Mouse (Mus musculus): Measurements from ENCODE around the gene Smco4. TPM values are rescaled to one million over a fixed set of nuclear protein-coding genes. Genes with fewer than 3 reads are reported as not detected.
"Not testable (repeated sequence)": the region's sequence is repeated elsewhere in the genome, so short reads cannot be mapped to it uniquely, and the experiment has no call there.

The Smco4 gene
- total RNA-seq, 2 experiments from 2014 or later: 3.2 to 3.9 TPM

- DNase-seq (ENCODE audit: low spot score in 2 of 2): no peak
- intact Hi-C loops (cut with DNase I): no loop called here
Measured at GRCm38 (mm10) chr9:15535418-15535817, 42.2 kb downstream of the Smco4 start.

DNA sequence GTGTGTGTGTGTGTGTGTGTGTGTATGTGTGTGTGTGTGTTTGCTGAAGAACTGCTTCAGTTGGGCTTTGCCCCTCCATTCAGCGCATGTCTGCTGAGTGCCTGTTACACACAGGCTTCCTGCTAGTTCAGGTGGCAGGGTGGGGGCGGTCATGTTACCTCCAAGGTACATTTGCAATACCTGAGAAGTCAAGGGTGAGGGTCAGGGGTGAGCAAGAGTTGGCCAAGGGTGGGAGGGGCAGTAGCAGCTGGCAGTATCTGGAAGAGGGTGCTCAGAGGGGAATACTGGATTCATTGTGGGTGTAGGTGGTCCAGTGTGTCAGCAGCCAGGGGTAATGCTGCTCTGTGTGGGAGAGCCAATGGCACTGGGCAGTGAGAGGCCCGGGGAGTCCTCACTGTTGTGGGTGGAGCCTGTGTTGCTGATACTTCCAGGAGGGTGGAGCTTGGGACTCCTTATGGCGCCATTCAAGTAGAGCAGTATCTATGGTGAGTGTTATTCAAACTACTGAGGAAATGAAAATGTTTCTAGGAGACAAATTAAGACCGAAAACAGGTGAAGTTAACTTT is 43.7 kb downstream of the Smco4 start:
- intact Hi-C loops (cut with DNase I): no loop called here
- DNase-seq (ENCODE audit: low spot score in 2 of 2): no peak

DNA sequence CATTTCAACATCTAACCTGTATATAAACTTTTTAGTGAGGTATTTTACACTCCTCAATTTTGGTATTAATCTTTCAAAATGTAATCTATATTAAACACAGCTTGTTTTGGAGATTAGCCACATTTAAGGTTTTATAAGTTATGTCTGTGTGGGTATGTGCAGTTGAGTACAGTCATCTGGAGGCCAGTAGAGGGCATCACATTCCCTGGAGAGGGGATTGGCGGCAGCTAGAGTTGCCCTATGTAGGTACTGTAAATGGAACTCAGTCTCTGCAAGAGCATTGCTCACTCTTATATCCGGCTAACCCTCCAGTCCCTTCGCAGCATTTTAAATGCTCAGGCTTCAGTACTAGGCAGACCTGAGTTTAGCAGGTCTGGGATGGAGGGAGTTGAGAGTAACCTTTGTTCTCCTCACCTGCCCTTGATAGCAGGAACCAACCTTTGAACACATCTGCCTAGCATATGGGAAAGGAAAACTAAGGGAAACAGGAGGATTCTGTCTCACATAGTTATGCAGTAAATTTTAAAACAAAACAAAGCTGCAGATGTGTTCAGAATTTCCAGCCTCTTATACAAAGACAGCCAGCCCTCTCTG is 44.3 kb downstream of the Smco4 start:
- DNase-seq (ENCODE audit: low spot score in 2 of 2): no peak
- intact Hi-C loops (cut with DNase I): no loop called here

- intact Hi-C loops (cut with DNase I): no loop called here
- DNase-seq (ENCODE audit: low spot score in 2 of 2): no peak
Measured at GRCm38 (mm10) chr9:15538979-15539533, 45.8 kb downstream of the Smco4 start.

DNA sequence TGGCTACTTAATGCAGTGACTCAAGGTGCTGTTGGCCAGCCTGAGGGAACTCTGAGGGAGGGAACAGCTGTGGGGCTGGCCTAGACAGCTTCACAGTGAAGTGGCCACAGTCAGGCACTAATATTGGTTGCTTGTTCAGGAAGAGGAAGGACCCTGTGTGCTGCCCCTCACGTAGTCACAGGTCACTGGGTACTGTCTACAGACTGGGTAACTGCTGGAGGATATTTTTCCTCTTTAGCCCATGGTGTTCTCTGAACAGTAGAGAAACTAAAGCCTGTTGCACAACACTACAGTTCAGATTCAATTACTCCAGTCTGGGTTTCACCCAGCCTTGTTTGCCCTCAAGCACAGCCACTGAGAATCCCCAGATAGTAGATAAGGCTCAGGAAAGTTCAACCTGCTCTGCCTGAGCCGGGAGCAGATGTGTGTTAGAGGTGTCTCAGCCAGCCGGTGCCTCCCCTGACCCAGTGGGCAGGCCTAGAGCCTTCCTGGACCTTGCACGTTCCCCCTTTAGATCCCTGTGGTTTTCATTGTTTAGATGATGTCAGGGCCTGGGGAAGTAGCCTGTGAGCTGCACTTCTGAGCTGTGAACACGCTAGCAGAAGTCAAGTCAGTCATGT is 48.6 kb downstream of the Smco4 start:
- intact Hi-C loops (cut with DNase I): no loop called here
- no peak for DNase-seq (ENCODE audit: low spot score in 2 of 2)

- intact Hi-C loops (cut with DNase I): no loop called here
- no peak for DNase-seq (ENCODE audit: low spot score in 2 of 2)
Measured at GRCm38 (mm10) chr9:15550461-15550961, 57.3 kb downstream of the Smco4 start.

GRCm38 (mm10) chr9:15551073-15551472 is 57.8 kb downstream of the Smco4 start:
- DNase-seq (ENCODE audit: low spot score in 2 of 2); intact Hi-C loops (cut with DNase I): not testable (repeated sequence)

DNA sequence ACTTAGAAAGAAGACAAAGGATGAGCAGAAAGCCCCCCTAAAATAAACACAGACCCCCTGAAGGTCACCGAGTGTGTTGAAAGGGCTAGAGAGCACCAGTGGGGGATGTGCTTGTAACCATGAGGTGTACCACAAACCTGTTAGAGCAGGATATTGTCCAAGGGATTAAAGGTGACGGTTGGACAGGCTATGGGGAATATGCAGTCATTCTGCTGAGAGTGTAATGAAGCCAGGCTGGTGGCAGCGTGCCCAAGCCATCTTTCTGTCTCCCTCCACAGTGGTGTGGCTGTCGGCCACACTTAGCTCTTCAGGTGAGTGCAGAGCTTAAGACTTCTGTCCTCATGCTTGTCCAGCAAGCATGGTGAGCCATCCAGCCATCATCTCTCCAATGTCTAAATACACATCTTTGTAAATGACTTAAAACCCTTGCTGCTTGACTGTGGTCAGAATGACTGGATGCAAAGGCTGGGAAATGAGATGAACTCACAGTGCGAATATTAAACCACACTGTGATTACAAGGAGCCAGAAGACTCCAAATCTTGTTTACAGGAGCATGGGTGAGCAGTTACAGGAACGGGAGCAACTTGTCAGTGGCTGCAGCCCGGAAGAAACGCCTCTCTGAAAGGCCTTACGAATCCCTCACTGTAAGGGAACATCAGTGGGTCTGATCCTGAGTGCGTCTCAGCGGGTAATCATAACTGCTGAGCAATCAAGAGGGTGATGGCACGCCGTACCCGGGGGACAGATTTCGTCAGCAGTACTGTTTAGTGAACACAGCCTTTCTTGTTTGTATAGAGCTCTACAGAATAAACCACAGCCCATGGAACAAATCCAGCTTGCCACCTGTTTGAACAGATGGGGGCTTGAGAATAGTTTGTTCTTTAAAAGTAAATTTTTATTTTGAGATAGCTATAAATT is 59.0 kb downstream of the Smco4 start:
- intact Hi-C loops (cut with DNase I): no loop called here
- DNase-seq (ENCODE audit: low spot score in 2 of 2): no peak

DNA sequence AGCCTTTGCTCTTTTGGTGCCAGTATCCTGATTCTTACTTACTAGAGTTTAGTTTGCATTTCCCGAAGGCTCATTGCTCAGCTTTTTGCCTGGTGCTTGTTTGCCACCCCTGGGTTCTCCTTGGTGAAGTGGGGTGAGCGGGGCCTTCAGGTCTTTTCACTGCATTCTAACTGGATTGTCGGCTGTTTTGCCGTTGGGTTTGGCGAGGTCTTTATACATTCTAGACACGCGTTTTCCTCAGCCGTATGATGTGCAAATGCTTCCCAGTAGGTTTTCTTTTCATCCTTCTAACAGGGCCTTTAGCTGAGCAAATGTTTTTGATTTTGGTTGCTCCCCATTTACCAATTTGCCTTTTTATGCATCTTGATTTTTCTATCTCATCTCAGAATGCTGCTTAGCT is 60.1 kb downstream of the Smco4 start:
- intact Hi-C loops (cut with DNase I): no loop called here
- DNase-seq (ENCODE audit: low spot score in 2 of 2): no peak

DNA sequence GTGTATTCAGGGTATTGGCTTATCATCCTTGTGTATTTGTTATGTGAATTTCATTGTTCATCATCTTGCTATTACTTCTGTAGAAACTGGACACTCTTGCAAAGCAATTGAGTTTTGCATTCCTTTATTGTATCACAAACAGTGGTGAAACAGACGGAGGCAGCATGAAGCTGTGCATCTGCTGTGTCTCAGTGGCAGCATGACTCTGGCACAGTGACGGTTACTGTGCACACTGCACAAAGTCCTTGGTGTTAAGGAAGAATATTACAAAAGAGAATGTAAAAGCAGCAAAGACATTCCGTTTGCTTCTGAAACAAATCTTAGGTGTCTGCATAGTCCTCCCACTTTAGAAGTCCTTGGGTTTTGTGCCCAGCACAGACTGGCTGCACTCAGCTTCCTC is 67.2 kb downstream of the Smco4 start:
- intact Hi-C loops (cut with DNase I): no loop called here
- DNase-seq (ENCODE audit: low spot score in 2 of 2): no peak

- no peak for DNase-seq (ENCODE audit: low spot score in 2 of 2)
- intact Hi-C loops (cut with DNase I): no loop called here
Measured at GRCm38 (mm10) chr9:15562353-15562752, 69.1 kb downstream of the Smco4 start.

GRCm38 (mm10) chr9:15574750-15575454 is 81.7 kb downstream of the Smco4 start:
- intact Hi-C loops (cut with DNase I): no loop called here
- no peak for DNase-seq (ENCODE audit: low spot score in 2 of 2)

- intact Hi-C loops (cut with DNase I): no loop called here
- no peak for DNase-seq (ENCODE audit: low spot score in 2 of 2)
Measured at GRCm38 (mm10) chr9:15578427-15578826, 85.2 kb downstream of the Smco4 start.

GRCm38 (mm10) chr9:15578946-15579345 is 85.7 kb downstream of the Smco4 start:
- intact Hi-C loops (cut with DNase I): no loop called here
- no peak for DNase-seq (ENCODE audit: low spot score in 2 of 2)

DNA sequence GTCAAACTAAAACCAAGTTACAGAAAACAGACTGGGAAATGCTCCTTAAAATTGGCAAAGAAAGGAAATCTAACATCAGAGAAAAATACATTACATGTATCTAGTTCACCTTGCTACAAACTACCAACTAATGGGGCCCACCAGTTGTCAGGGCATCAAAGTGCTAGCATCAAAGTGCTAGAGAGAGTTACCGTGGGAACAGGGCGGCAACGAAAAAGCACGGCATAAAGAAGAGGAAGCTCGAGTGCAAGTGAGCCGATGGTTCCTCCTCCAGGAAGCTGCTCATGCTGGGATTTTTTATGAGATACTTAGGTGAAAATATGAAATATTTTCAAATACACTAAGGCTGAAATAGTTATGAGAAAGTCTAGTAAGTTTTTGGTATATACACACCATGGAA is 86.9 kb downstream of the Smco4 start:
- intact Hi-C loops (cut with DNase I): no loop called here
- no peak for DNase-seq (ENCODE audit: low spot score in 2 of 2)

GRCm38 (mm10) chr9:15582026-15582425 is 88.8 kb downstream of the Smco4 start:
- no peak for DNase-seq (ENCODE audit: low spot score in 2 of 2)
- intact Hi-C loops (cut with DNase I): no loop called here

- DNase-seq (ENCODE audit: low spot score in 2 of 2): no peak
- intact Hi-C loops (cut with DNase I): no loop called here
Measured at GRCm38 (mm10) chr9:15584209-15584608, 91.0 kb downstream of the Smco4 start.

GRCm38 (mm10) chr9:15585956-15586355 is 92.7 kb downstream of the Smco4 start:
- intact Hi-C loops (cut with DNase I): no loop called here
- no peak for DNase-seq (ENCODE audit: low spot score in 2 of 2)

- intact Hi-C loops (cut with DNase I): no loop called here
- no peak for DNase-seq (ENCODE audit: low spot score in 2 of 2)
Measured at GRCm38 (mm10) chr9:15587157-15587854, 94.1 kb downstream of the Smco4 start.
